9 mouse cellular contexts compared by ENCODE assay signal in the genomic region with DNA sequence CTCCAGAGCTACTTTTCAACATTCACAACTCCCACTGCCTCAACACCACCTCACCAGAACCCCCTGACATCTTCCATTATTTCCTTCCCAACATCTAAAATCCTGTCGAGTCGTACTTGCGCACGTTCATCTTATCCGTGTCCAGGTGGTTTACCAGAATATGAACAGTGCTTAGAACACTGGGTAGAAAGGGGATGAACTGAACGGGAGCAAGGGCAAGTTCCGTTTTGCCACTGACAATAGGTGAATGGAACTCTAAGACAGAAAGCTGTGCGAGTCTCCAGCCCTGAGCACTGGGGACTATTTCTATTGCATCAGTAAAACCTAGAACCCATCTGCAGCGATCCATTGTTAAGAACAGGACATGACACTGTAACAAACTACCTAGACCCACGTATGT. TPM values are rescaled to one million over a fixed set of nuclear protein-coding genes. Genes with fewer than 3 reads are reported as not detected.
DNase-seq lines count a peak whose midpoint lies in the region; ATAC-seq lines count a peak whose summit lies in the region.
"Had no signal": no experiment of that assay in that cellular context is flagged by ENCODE, and none has a peak within 500 bp of the region (broad histone marks: within the 10 kb centered on the region; RNA-seq: fewer than 3 reads in every experiment).

No protein-coding gene starts in this region.

- DNase-seq in heart, adult 9 months (ENCODE audit: low spot score in 2 of 2), result no peak
- peak; percentile 42 for DNase-seq in MEL-GATA-1-ER (ENCODE audit: extremely low read depth, low read depth)
- no peak for DNase-seq in hindbrain, embryonic 10.5 days (ENCODE audit: low spot score)
- DNase-seq in frontal cortex, postnatal 10 days (ENCODE audit: low spot score in 2 of 2), result no peak
- DNase-seq in urinary bladder, postnatal 25 days (ENCODE audit: low spot score), result no peak
- DNase-seq: lung, adult 18-20 months had no signal

- H3K4me1 ChIP-seq in heart, embryonic 15.5 days (replicated peaks), result peaks cover 19% of the 10 kb centered on the region
- H3K4me1 ChIP-seq in hindbrain, embryonic 10.5 days (replicated peaks), result peaks cover 24% of the 10 kb centered on the region
- H3K4me1 ChIP-seq in midbrain, embryonic 13.5 days (replicated peaks), result peaks cover 37% of the 10 kb centered on the region

- no peak overlapping the region for H3K27ac ChIP-seq in heart, embryonic 15.5 days
- H3K27ac ChIP-seq in hindbrain, embryonic 10.5 days, result peak overlapping the region; percentile 98; the same call in 1 of the 2 replicates
- no peak overlapping the region for H3K27ac ChIP-seq in midbrain, embryonic 13.5 days

- H3K36me3 ChIP-seq in heart, embryonic 15.5 days, result no peaks in the 10 kb centered on the region
- no peaks in the 10 kb centered on the region for H3K36me3 ChIP-seq in hindbrain, embryonic 10.5 days
- no peaks in the 10 kb centered on the region for H3K36me3 ChIP-seq in midbrain, embryonic 13.5 days

- no peaks in the 10 kb centered on the region for H3K9me3 ChIP-seq in heart, embryonic 15.5 days (replicated peaks)
- H3K9me3 ChIP-seq in hindbrain, embryonic 10.5 days, result 0 out of 2 replicates have a peak, but pooled peaks cover 2% of the 10 kb centered on the region
- H3K9me3 ChIP-seq in midbrain, embryonic 13.5 days, result no peaks in the 10 kb centered on the region

- H3K4me3 ChIP-seq in heart, embryonic 15.5 days, result peak overlapping the region; percentile 86
- H3K4me3 ChIP-seq in hindbrain, embryonic 10.5 days, result peak overlapping the region; percentile 91
- peak overlapping the region; percentile 92 for H3K4me3 ChIP-seq in midbrain, embryonic 13.5 days (replicated peaks)

- no peaks in the 10 kb centered on the region for H3K27me3 ChIP-seq in heart, embryonic 15.5 days
- H3K27me3 ChIP-seq in hindbrain, embryonic 10.5 days (ENCODE audit: insufficient read depth, poor library complexity, severe bottlenecking), result peaks cover 4% of the 10 kb centered on the region; the same call in 1 of the 2 replicates
- H3K27me3 ChIP-seq in midbrain, embryonic 13.5 days, result no peaks in the 10 kb centered on the region

- WGBS in heart, embryonic 15.5 days, result 16% methylated on average over 10 of the region's 10 CpGs
- WGBS in hindbrain, embryonic 10.5 days, result 33% methylated on average over 10 of the region's 10 CpGs
- WGBS in midbrain, embryonic 13.5 days, result 27% methylated on average over 10 of the region's 10 CpGs

- H3K4me2 ChIP-seq in heart, embryonic 15.5 days, result peak overlapping the region; percentile 71
- peak overlapping the region; percentile 90 for H3K4me2 ChIP-seq in midbrain, embryonic 13.5 days (replicated peaks)

- peak overlapping the region; percentile 89 for H3K9ac ChIP-seq in heart, embryonic 15.5 days
- peak overlapping the region; percentile 93 for H3K9ac ChIP-seq in midbrain, embryonic 13.5 days (replicated peaks)

- ATAC-seq in heart, embryonic 15.5 days (replicated peaks; ENCODE audit: insufficient number of reproducible peaks, insufficient read depth, low FRiP score, low read depth), result no peak
- no peak for ATAC-seq in midbrain, embryonic 13.5 days
- ATAC-seq in inflammation-experienced regulatory T-cells, adult 6 months, result no peak

RNA-seq across cellular contexts. Expression of a gene that starts 0.7 kb away (rescaled TPM):
- polyA plus RNA-seq in heart, embryonic 15.5 days (2015; fragmentation: Nextera tagmentation; extraction: Ambion mirVana), result 10.8 and 12.5 TPM in 2 replicates
- 19.0 and 21.9 TPM in 2 replicates for polyA plus RNA-seq in hindbrain, embryonic 10.5 days (2016; fragmentation: Nextera tagmentation; extraction: Ambion mirVana)
- 30.5 and 31.2 TPM in 2 replicates for polyA plus RNA-seq in midbrain, embryonic 13.5 days (2015; fragmentation: Nextera tagmentation; extraction: Ambion mirVana)
- polyA plus RNA-seq in inflammation-experienced regulatory T-cells, adult 6 months (2017; shearing (Covaris generic)), result 10 to 100 TPM; 11.1 to 28.4 (median 20.2) TPM
